Comparison of ENCODE assay signal across 31 mouse cellular contexts in genomic region chr7:125787046-125787445, GRCm38 (mm10).
DNase-seq lines count a peak whose midpoint lies in the region; ATAC-seq and TF ChIP-seq lines count a peak whose summit lies in the region.
"Had no signal": no experiment of that assay in that cellular context is flagged by ENCODE, and none has a peak within 500 bp of the region (broad histone marks: within the 10 kb centered on the region; RNA-seq: fewer than 3 reads in every experiment).

No protein-coding gene starts in this region.

- no peak for ATAC-seq in forebrain, postnatal 0 days
- ATAC-seq: forebrain, embryonic 14.5 days; liver, embryonic 12.5 days; liver, postnatal 0 days; midbrain, embryonic 15.5 days had no signal

- H3K9me3 ChIP-seq in forebrain, postnatal 0 days (ENCODE audit: low read length): no peaks in the 10 kb centered on the region
- H3K9me3 ChIP-seq: heart, embryonic 12.5 days; hindbrain, embryonic 15.5 days; liver, embryonic 12.5 days; midbrain, embryonic 15.5 days; neural tube, embryonic 13.5 days; stomach, embryonic 15.5 days had no signal

- intact Hi-C loops in left cerebral cortex, postnatal 36 days (cut with DNase I): no loop called here

- H3K36me3 ChIP-seq in forebrain, postnatal 0 days (ENCODE audit: insufficient read depth): no peaks in the 10 kb centered on the region
- H3K36me3 ChIP-seq: hindbrain, embryonic 15.5 days; liver, embryonic 12.5 days; midbrain, embryonic 15.5 days; neural tube, embryonic 13.5 days; stomach, embryonic 15.5 days had no signal

- no peak overlapping the region for H3K4me2 ChIP-seq in forebrain, postnatal 0 days (ENCODE audit: low read depth)
- H3K4me2 ChIP-seq: heart, embryonic 12.5 days; hindbrain, embryonic 15.5 days; liver, embryonic 12.5 days; midbrain, embryonic 15.5 days; neural tube, embryonic 13.5 days; stomach, embryonic 15.5 days had no signal

- DNase-seq in ovary, adult 18-20 months (ENCODE audit: low spot score): peak; percentile 16
- DNase-seq in ovary, postnatal 36 days (ENCODE audit: low spot score): no peak
- peak; percentile 49 for DNase-seq in adrenal gland, adult 8-10 months
- DNase-seq in brain, adult 2 months (ENCODE audit: low read depth, low spot score): peak; percentile 53
- DNase-seq in left cerebral cortex, postnatal 36 days (ENCODE audit: low spot score in 2 of 2): no peak
- no peak for DNase-seq in yolk sac, embryonic 10.5 days (ENCODE audit: low spot score)
- DNase-seq in forebrain, postnatal 0 days: no peak
- DNase-seq: B cell, adult 2 months; cerebellum, adult 18-20 months; cerebellum, postnatal 10 days; gastrocnemius, adult 2 months; heart, adult 2 months; heart, postnatal 4 days; kidney, adult 18-20 months; kidney, postnatal 36 days; liver, postnatal 0 days; lung, postnatal 10 days; right cerebral cortex, postnatal 25 days; thymus, adult 2 months; thymus, postnatal 36 days had no signal

- no peak for TF ChIP-seq CTCF in forebrain, postnatal 0 days (IDR thresholded peaks at IDR 0.05; ENCODE audit: low read depth)

- H3K27ac ChIP-seq in forebrain, postnatal 0 days (ENCODE audit: low read depth, low read length): no peak overlapping the region
- H3K27ac ChIP-seq: gastrocnemius, adult 2 months; heart, adult 2 months; hindbrain, embryonic 15.5 days; layer of hippocampus, adult 2 months; left cerebral cortex, adult 2 months; liver, embryonic 12.5 days; macrophage; midbrain, embryonic 15.5 days; neural tube, embryonic 13.5 days; stomach, embryonic 15.5 days had no signal

- 80% methylated on average over 7 of the region's 7 CpGs for WGBS in forebrain, postnatal 0 days

- no peaks in the 10 kb centered on the region for H3K27me3 ChIP-seq in forebrain, postnatal 0 days (ENCODE audit: insufficient read depth, low read length)
- H3K27me3 ChIP-seq: CH12.LX; heart, embryonic 12.5 days; hindbrain, embryonic 15.5 days; liver, embryonic 12.5 days; midbrain, embryonic 15.5 days; neural tube, embryonic 13.5 days; stomach, embryonic 15.5 days had no signal

- no peaks in the 10 kb centered on the region for H3K4me1 ChIP-seq in forebrain, postnatal 0 days (ENCODE audit: insufficient read depth)
- H3K4me1 ChIP-seq: heart, embryonic 12.5 days; hindbrain, embryonic 15.5 days; liver, embryonic 12.5 days; midbrain, embryonic 15.5 days had no signal

- no peak overlapping the region for H3K9ac ChIP-seq in forebrain, postnatal 0 days
- H3K9ac ChIP-seq: heart, embryonic 12.5 days; hindbrain, embryonic 15.5 days; liver, embryonic 12.5 days; liver, postnatal 0 days; midbrain, embryonic 15.5 days; neural tube, embryonic 13.5 days; stomach, embryonic 15.5 days had no signal

- no peak overlapping the region for H3K4me3 ChIP-seq in forebrain, postnatal 0 days (ENCODE audit: low read depth, low read length)
- H3K4me3 ChIP-seq: gastrocnemius, adult 2 months; heart, adult 2 months; heart, embryonic 12.5 days; hindbrain, embryonic 15.5 days; layer of hippocampus, adult 2 months; left cerebral cortex, adult 2 months; liver, embryonic 12.5 days; midbrain, embryonic 15.5 days; neural tube, embryonic 13.5 days; stomach, embryonic 15.5 days had no signal

Comparison
In these comparisons a context has a peak if more than half of its experiments do, and no peak if none do; other contexts are left out.
1. DNase-seq: peak in ovary, adult 18-20 months (single experiment), adrenal gland, adult 8-10 months (single experiment) and brain, adult 2 months (single experiment); none in ovary, postnatal 36 days (single experiment), left cerebral cortex, postnatal 36 days (0 of 2), yolk sac, embryonic 10.5 days (single experiment) and forebrain, postnatal 0 days (single experiment).